Mouse (Mus musculus) 3T3-L1 (cell line): ENCODE measurements around the gene Foxa2.

Experiments used
- DNase-seq: peaks from one replicate; pipeline ENCODE4 v3.0.0-alpha.2; 2015; ENCODE audit warnings: low read depth, low spot score

The Foxa2 gene

DNA sequence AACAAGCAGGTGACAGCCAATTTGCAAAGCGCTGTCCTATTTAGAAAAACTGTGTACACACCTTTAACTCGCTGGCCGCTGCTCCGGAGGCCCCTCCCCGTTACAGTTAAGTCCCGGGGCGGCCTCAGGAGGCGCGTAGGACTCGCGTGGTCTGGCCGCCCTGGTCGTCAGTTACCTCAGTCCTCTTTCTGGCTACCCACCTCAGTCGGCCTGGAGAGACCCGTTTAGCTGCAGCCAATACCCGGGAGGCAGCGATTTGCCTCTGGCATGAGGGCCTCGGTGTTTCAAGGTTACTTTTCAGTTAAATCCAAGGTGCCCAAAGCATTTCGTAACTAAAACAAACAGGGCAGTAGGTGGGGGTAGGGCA is at the start of gene Foxa2:
Gene Foxa2 (minus strand): TSS at position 171 of the 367 bp plus-strand sequence.
- DNase-seq = no peak

DNA sequence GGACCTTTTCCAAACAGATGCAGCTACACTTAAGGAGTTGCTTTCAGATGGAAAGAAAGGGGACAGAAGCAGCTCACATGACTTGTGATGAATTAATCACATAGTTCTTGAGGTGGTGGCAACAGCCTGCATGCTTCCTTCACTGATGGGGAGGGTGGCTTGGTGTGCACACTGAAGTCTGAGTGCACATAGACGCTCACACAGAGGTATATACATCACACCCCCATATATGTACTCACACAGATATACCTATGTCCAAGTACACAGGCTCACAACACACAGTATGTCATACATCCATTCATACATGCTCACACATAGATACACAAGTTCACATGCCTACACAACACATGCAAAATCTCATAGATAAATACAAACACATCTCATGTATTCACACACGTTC is 45.3 kb upstream of the Foxa2 start:
- no peak for DNase-seq

DNA sequence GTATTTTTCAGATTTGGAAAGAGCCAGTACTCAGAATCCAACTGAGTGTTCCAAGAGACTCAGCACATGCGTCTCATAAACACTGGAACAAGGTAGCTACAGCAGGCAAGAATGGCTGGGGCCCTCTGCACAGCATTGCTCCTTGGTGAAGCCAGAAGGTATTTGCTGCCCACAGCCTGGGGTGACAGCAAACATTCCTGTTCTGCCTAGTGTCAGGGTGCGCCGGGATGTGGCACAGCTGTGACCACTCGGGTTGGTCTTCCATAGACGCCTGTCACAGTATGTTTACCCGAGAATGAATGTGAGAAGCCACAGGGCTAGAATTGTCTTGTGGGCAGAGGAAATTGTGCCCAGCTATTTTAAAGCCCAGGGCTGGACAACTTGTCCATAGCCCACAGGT is 44.9 kb upstream of the Foxa2 start:
- no peak for DNase-seq

DNA sequence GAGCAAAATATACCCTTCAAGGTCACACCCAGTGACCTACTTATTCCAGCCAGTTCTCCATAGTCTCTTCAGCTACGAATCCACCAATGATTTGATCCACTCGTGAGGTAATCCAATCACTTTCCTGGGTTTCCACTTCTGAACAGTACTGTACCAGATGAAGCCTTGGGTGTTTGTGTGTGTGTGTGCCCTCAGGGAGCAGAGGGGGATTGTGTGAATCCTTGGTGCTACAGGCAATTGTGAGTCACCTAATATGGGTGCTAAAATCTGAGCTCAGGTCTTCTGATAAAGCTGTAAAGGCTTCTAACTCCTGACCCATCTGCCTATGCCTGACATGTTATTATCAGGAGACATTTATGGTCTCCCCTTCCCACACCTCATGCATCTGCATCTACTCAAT is 43.3 kb upstream of the Foxa2 start:
- no peak for DNase-seq

DNA sequence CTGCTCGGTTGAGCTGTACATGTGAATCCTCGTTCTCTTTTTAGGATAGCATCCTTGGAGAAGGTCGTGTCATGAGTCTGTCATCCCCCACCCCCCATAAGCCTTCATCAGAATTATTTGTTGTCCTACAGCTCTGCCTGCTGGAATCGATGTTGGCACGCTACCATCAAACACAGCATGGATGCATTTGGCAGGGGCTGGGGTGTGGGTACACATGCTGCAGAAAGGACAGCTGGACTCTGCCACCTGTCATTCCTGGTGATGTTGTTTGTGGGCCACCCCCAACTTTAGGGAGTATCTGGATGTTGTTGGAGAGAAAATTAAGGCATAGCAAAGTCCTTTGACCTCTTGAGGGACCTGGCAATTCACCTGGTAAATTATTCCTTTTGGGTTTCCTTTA is 38.8 kb upstream of the Foxa2 start:
- DNase-seq = no peak

DNA sequence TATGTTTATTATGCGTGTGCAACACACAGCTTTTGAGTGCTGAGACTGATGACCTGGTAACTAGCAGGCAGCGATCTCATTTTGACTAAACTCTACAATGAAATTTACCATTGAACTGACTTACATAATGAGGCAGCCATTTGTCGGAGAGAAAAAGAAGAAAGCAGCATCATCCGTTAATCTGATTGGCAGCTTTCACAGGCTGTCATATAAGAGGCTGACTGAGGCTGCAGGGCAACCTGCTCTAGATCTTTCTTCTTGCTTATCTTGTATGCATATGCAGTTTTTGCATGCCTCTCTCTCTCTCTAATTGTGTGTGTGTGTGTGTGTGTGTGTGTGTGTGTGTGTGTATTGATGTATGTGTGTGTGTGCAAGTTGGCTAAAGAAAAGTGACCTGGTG is 38.4 kb upstream of the Foxa2 start:
- no peak for DNase-seq

DNA sequence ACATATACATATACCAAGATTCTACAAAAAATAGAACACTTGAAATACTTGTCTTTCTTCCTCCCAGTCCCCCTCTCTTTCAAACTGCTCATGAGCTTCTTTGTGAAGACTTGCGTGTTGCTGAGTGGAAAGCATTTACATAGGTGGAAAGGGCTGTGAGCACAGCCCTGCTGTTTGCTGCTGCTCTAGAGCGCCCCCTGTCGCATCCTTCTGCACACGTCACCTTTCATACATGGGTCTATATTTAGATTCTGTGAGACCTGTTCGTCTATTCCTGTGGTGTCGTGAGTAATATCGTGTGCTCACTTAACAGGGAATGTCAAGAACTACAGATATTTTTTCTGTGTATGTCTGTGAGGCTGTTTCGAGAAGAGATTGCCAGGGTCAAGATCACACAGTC is 35.5 kb upstream of the Foxa2 start:
- peak; percentile 74 for DNase-seq

DNA sequence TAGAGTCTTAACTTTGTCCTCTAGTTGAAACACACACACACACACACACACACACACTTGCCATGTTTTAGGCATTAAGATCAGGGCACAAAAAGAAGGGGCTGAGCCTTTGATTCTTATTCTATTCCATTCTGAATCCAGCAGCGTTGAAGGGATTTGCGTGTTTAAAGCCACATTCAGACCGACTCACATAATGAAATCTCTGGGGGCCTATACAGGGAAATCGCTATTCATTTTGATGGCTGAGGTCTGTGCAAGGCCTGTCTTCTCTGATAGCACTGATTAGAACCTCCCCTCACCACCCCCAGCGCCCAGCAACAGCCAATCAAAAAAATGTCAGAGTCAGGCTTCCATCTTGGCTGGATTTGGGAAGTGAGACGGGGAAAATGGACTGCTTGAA is 13.9 kb upstream of the Foxa2 start:
- DNase-seq = no peak

DNA sequence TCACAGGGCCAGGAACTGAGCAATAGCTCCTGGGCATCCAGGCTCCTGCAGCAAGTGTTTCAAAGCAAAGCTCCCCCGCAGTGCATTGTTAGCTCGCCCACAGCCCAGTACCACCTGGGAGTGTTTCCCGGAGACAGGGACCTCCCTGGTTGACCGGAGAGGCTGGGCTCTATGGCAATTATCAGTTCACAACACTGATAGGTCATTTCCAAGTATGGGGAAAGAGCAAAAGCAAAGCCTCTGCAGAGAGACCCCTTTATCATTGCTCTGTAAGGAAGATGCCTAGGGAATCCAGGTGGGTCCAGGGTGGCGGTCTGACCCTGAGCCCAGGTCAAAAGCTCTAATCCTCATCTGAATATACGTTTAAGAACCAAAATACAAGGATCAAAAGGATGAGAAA is 6.6 kb upstream of the Foxa2 start:
- DNase-seq = no peak

DNA sequence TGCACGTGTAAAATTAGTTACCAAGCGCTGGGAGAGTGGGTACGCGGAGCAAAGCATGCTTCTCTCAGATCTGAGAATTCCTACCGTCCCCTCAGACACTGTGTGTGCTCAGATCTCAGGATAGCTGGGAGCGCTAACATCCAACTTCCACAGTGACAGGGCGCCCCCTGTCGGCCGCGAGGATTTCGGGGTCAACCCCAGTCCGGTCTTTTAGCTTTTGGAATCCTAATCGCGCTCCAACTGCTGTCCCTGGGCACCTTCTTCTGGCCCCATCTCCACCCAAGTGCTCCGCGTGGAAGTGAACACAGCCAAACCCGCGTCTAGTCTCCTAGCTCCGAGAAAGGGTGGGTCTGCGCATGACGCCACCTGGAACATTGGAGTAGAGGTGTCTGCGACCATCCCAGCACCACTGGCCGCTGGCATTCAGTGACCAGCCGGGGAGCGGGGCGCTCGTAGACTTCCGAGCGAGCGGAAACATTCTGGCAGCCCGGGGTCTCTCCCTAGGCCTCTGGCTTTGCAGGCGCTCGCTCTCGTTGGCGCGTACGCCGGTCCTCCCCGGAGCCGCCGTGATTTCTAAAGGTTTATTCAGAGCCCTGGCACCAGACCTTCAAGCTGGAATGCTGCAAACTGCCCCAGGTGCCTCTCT is 1.8 kb upstream of the Foxa2 start:
- DNase-seq = peak; percentile 9

DNA sequence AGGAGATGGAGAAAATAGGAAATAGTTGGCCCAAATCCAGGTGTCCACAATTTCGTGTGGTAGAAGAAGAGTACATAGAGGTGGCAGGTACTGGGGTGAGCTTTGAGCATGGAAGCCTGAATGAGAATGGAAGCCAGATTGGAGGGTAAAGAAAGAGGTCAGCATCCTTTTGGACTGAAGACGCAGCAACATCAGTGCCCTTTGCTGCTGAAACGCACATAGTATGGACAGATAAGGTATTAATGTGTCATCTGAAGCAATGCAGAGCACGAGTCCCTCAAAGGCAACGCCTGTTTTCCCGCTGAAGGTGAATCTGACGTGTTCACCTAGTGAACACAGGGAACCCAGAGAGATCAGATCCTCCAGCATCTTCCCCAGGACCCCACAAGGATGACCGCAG is 842 bp upstream of the Foxa2 start:
- no peak for DNase-seq

DNA sequence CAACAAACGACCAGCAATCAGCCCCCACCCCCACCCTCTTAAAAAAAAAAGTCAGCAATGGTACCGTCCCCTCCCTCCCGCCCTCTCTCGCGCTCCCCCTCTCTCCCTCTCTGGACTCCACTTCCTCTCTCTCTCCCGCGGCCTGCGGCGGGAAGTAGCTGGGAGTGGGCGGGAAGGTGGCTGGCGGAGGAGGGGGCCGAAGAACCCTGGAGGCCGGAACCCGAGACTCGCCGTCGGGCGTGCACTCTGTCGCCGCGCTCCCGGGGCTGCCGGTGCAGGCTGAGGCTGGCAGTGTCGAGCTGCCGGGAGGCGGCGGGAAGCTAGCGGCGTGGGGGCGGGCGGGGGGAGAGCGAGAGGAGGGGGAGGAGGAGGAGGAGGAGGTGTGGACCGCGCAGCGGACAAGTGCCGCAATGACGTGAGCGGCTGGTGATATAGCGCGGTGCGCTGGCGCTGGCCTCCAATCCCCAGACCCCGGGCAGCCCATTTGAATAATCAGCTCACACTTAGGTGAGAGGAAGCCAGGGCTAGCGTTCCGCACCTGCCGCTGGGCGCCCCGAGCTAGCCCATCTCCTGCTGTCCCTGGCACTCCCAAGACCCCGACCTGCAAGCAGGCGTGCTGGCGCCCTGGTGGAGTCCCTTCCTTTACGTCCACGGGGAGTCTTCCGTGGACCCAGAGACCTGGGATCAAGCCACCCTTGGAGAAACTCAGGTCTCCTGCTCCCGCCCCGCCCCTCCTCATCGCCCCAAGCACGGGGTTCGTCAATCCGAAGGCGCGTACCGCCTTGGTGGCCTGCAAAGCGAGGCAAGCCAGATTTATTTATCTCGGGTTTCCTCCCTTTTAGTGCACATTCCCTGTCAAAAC is 601 bp downstream of the Foxa2 start:
- DNase-seq = no peak

DNA sequence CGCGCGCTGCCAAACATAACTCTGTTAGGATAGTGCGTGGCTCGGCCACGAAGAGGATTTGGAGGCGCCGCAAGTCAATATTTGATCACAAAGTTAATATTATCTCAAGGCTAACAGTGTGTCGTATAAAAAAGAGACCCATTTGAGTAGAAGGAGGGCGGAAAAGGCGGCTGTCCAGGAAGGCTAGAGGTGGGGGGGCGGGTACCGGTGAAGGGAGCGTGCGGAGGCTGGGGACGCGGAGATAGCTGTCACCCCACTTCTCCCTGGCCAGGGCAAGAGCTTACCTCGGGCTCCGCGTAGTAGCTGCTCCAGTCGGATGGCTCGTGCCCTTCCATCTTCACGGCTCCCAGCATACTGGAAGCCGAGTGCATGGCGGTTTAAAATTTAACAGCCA is 1.2 kb downstream of the Foxa2 start:
- no peak for DNase-seq

DNA sequence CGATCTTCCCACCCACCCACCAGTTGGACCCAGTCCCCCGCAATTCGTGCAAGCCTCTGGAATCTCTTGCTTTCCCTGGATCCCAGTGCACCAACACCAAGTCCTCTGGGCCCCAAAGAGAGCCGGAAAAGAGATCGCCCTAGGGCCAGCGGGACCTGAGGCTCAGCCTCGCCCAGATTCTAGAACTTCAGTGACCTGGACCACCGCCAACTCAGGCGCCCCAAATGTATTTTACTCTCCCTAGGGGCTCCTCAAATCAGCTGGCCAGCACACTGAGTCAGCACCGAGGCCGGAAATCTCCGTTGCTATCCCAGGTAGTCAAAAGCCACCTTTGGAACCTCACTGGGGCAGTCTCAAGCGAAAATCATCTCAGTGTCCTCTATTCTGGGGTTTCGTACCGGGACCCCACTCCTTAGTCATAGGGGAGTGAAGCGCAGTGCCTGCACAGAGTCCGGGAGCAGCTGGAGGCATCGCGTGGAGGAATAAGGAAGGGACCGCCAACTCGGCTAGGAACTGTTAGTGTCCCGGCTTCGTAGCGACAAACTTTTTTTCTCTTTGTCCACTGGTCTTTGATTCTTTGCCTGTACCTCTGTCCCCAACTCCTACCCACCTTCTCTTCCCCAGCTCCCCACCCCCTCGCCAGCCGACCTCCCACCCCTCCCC is 1.8 kb downstream of the Foxa2 start:
- no peak for DNase-seq

DNA sequence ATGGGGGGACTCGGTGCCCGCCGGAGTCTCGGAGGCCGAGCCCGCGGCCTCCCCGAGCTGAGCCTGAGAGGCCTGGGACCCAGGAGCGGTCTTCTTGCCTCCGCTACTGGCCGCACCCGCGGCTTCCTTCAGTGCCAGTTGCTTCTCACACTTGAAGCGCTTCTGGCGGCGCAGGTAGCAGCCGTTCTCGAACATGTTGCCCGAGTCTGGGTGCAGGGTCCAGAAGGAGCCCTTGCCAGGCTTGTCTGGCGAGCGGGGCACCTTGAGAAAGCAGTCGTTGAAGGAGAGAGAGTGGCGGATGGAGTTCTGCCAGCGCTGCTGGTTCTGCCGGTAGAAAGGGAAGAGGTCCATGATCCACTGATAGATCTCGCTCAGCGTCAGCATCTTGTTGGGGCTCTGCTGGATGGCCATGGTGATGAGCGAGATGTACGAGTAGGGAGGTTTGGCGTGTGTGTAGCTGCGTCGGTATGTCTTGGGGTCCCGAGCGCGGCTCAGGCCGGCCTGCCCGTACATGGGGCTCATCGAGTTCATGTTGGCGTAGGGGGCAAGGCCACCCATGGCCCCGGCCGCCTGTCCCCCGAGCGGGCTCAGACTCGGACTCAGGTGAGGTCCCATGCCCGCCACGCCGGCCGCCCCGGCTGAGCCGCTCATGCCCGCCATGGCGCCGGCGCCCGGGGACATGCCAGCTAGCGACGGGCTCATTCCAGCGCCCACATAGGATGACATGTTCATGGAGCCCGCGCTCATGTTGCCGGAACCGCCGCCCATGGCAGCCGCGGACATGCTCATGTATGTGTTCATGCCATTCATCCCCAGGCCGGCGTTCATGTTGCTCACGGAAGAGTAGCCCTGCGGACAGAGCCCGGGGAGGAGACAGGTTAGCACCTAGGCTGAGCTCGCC is 2.5 kb downstream of the Foxa2 start:
- no peak for DNase-seq

DNA sequence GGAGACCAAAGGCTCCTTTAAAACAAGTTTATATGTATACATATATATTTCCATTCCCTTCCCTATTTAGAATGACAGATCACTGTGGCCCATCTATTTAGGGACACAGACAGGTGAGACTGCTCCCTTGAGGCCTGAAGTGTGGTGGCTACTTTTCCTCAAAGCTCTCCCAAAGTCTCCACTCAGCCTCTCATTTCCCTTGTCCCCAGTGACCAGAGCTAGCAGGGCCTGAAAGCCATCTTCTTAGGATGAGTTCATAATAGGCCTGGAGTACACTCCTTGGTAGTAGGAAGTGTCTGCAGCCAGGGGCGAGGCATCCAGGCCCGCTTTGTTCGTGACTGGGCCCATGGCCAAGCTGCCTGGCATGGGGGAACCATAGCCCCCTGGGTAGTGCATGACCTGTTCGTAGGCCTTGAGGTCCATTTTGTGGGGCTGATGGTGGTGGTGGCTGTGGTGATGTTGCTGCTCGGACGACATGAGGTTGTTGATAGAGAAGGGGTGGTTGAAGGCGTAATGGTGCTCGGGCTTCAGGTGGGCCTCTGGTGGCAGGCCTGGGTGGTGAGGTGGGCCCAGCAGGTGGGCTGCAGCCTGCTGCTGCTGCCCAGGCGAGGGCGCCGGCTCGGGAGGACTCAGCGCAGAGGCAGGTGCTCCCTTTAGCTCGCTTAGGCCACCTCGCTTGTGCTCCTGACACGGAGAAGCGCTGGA is 3.3 kb downstream of the Foxa2 start:
- no peak for DNase-seq

DNA sequence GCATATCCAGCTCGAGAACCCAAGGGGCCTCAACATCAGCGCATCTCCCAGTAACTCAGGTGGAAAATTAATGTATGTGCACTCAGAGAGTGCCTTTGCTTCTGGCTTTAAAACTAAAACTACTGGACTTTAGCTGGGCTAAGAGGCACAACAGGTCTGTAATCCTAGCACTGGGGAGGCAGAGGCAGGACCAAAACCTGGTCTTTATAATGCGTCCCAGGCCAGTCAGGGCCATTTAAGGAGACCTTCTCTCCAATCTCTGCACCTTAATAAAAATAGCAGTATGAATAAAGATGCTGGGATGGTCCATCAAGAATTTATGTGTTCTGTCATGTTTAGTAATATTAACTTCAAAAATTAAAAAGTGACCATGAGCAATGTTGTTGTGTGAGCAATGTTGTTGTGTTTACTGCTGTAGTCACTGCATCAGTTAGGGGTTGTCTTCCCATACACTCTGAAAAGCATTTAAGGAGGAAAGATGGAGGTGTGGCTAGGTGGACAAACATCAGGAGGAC is 4.6 kb downstream of the Foxa2 start:
- no peak for DNase-seq

DNA sequence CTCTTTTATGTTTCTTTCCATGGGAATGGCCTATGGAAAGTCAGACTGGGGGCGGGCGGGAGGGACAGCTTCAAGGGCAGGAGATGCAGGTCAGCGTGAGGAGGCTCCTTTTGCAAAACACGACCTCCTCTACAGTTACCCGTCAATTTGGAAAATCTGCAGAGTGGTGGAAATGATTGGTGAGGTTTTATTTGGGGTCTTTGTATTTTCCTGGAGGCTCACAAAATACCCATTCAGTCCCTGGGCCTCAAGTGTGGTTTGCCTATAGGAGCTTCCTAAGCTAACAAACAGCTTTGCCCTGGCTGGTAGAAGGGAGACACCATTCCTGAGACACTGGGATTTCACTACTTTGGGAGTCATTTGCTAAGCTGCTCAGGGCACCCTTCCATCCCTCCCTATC is 5.4 kb downstream of the Foxa2 start:
- DNase-seq = no peak

DNA sequence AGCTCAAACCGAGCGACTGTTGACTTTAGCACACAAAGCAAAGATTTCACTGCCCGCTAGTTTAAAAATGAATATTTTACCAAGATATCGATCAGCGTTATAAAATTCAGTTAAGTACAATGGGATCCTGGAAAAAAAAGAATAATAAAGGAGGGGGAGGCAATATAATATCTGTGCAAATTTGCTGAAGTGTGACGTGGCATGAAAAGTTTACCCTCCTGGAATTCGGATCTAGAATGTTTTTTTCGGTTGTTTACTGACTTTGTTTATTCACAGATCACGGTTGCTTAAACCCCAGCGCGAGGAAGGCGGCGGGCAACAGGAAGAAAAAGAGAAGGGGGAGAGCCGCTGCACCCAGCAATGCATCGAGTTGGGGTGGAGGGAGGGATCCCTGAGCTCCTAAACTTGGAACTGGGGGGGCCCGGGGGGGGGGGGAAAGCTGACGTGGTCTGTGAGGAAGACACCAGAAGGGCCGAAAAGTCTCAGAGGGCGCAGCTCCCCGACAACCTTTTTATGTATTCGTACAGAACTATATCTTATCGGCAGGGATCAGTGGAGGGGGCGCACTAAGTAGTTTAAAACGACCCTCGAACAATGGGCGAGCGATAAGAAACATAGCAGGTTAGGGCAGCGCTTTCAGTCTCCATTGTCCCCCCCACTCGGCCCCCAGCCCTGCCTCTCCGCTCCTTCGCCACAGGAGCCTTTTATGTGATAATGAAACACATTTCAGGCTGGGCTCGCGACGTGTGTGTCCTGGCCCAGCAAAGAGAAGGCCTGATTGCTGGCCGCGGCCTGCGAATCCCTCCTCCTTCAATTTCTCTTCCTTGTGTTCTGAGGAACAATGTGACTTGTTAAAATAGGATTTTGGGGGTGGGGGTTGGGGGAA is 6.3 kb downstream of the Foxa2 start:
- no peak for DNase-seq
